Comparison of ENCODE assay signal across 9 mouse cellular contexts in genomic region chr6:119709552-119709951, GRCm38 (mm10).
DNase-seq lines count a peak whose midpoint lies in the region; ATAC-seq and TF ChIP-seq lines count a peak whose summit lies in the region.
"Had no signal": no experiment of that assay in that cellular context is flagged by ENCODE, and none has a peak within 500 bp of the region (broad histone marks: within the 10 kb centered on the region; RNA-seq: fewer than 3 reads in every experiment).

No protein-coding gene starts in this region.

- H3K4me2 ChIP-seq in heart, embryonic 11.5 days = no peak overlapping the region
- H3K4me2 ChIP-seq in midbrain, postnatal 0 days (ENCODE audit: low read depth, low read length, poor library complexity, severe bottlenecking) = no peak overlapping the region
- no peak overlapping the region for H3K4me2 ChIP-seq in midbrain, embryonic 16.5 days (ENCODE audit: low read length)
- H3K4me2 ChIP-seq: embryonic facial prominence, embryonic 12.5 days had no signal

- H3K36me3 ChIP-seq in heart, embryonic 11.5 days (ENCODE audit: control insufficient read depth, insufficient read depth, low read length) = no peaks in the 10 kb centered on the region
- peaks cover 7% of the 10 kb centered on the region; the same call in 1 of the 2 replicates for H3K36me3 ChIP-seq in midbrain, postnatal 0 days (ENCODE audit: insufficient read depth, low read length)
- peaks cover 3% of the 10 kb centered on the region for H3K36me3 ChIP-seq in midbrain, embryonic 16.5 days (ENCODE audit: control insufficient read depth, insufficient read depth, low read length)
- H3K36me3 ChIP-seq: embryonic facial prominence, embryonic 12.5 days had no signal

- no peak overlapping the region for H3K27ac ChIP-seq in heart, embryonic 11.5 days (ENCODE audit: low read depth, low read length)
- no peak overlapping the region for H3K27ac ChIP-seq in midbrain, postnatal 0 days (ENCODE audit: low read depth, low read length)
- H3K27ac ChIP-seq in midbrain, embryonic 16.5 days (ENCODE audit: low read length) = no peak overlapping the region
- H3K27ac ChIP-seq in embryonic fibroblast, embryonic 13.5 days (ENCODE audit: insufficient read depth, low read length) = no peak overlapping the region
- H3K27ac ChIP-seq: embryonic facial prominence, embryonic 12.5 days had no signal

- H3K9ac ChIP-seq in heart, embryonic 11.5 days (ENCODE audit: low read depth, low read length) = no peak overlapping the region
- H3K9ac ChIP-seq in midbrain, postnatal 0 days (replicated peaks; ENCODE audit: low read length, poor library complexity, severe bottlenecking) = no peak overlapping the region
- no peak overlapping the region for H3K9ac ChIP-seq in midbrain, embryonic 16.5 days (ENCODE audit: low read depth, low read length)
- H3K9ac ChIP-seq: embryonic facial prominence, embryonic 12.5 days had no signal

- peak; percentile 9 for DNase-seq in heart, postnatal 4 days
- DNase-seq in midbrain, postnatal 0 days (ENCODE audit: low spot score) = peak; percentile 58
- peak; percentile 19 for DNase-seq in thymus, postnatal 4 days
- DNase-seq in c-Kit-positive CD71-positive TER-119-positive erythroid progenitor cells, embryonic 14.5 days (ENCODE audit: low spot score) = no peak
- DNase-seq in layer of hippocampus, adult 18-20 months (ENCODE audit: low spot score in 2 of 2) = no peak

- H3K27me3 ChIP-seq in heart, embryonic 11.5 days (ENCODE audit: control insufficient read depth, insufficient read depth, low read length) = no peaks in the 10 kb centered on the region
- H3K27me3 ChIP-seq in midbrain, postnatal 0 days (ENCODE audit: insufficient read depth, low read length) = no peaks in the 10 kb centered on the region
- H3K27me3 ChIP-seq in midbrain, embryonic 16.5 days (ENCODE audit: control insufficient read depth, insufficient read depth, low read depth, low read length) = no peaks in the 10 kb centered on the region
- H3K27me3 ChIP-seq: embryonic facial prominence, embryonic 12.5 days had no signal

- no peak for ATAC-seq in heart, embryonic 11.5 days (replicated peaks; ENCODE audit: insufficient number of reproducible peaks, low FRiP score, low TSS enrichment)
- ATAC-seq in midbrain, postnatal 0 days (ENCODE audit: low FRiP score) = no peak
- no peak for ATAC-seq in midbrain, embryonic 16.5 days

- H3K4me3 ChIP-seq in heart, embryonic 11.5 days (ENCODE audit: low read depth, low read length) = no peak overlapping the region
- H3K4me3 ChIP-seq in midbrain, postnatal 0 days (ENCODE audit: low read depth, low read length) = no peak overlapping the region
- H3K4me3 ChIP-seq in midbrain, embryonic 16.5 days (ENCODE audit: low read depth, low read length) = no peak overlapping the region
- no peak overlapping the region for H3K4me3 ChIP-seq in embryonic fibroblast, embryonic 13.5 days (ENCODE audit: insufficient read depth, low read length)
- H3K4me3 ChIP-seq: embryonic facial prominence, embryonic 12.5 days had no signal

- peaks cover 14% of the 10 kb centered on the region for H3K4me1 ChIP-seq in heart, embryonic 11.5 days (ENCODE audit: control insufficient read depth, insufficient read depth, low read length)
- no peaks in the 10 kb centered on the region for H3K4me1 ChIP-seq in midbrain, postnatal 0 days (ENCODE audit: insufficient read depth, low read length)
- no peaks in the 10 kb centered on the region for H3K4me1 ChIP-seq in midbrain, embryonic 16.5 days (ENCODE audit: control insufficient read depth, insufficient read depth, low read length)
- peaks cover 4% of the 10 kb centered on the region; the same call in 1 of the 2 replicates for H3K4me1 ChIP-seq in embryonic fibroblast, embryonic 13.5 days (ENCODE audit: control insufficient read depth, insufficient read depth, low read length)
- H3K4me1 ChIP-seq: embryonic facial prominence, embryonic 12.5 days had no signal

- no peaks in the 10 kb centered on the region for H3K9me3 ChIP-seq in heart, embryonic 11.5 days (replicated peaks; ENCODE audit: control insufficient read depth, low read length)
- H3K9me3 ChIP-seq in midbrain, postnatal 0 days (ENCODE audit: low read length) = no peaks in the 10 kb centered on the region
- no peaks in the 10 kb centered on the region for H3K9me3 ChIP-seq in midbrain, embryonic 16.5 days (replicated peaks; ENCODE audit: control insufficient read depth, low read length, poor library complexity, severe bottlenecking)
- H3K9me3 ChIP-seq: embryonic facial prominence, embryonic 12.5 days had no signal

- TF ChIP-seq CTCF in midbrain, postnatal 0 days (IDR thresholded peaks at IDR 0.05) = peak; percentile 69
- peak; percentile 32; the same call in 1 of the 2 replicates for TF ChIP-seq CTCF in embryonic fibroblast, embryonic 13.5 days (IDR thresholded peaks at IDR 0.05; ENCODE audit: borderline replicate concordance, insufficient read depth, low read length)

- no peak for TF ChIP-seq POLR2A in embryonic fibroblast, embryonic 13.5 days (IDR thresholded peaks at IDR 0.05; ENCODE audit: low read depth, low read length)

Comparison
In these comparisons a context has a peak if more than half of its experiments do, and no peak if none do; other contexts are left out.
1. DNase-seq: peak in heart, postnatal 4 days (single experiment), midbrain, postnatal 0 days (single experiment) and thymus, postnatal 4 days (single experiment); none in c-Kit-positive CD71-positive TER-119-positive erythroid progenitor cells, embryonic 14.5 days (single experiment) and layer of hippocampus, adult 18-20 months (0 of 2).